Mouse (Mus musculus): ENCODE results near the gene Prr5. TPM values are rescaled to one million over a fixed set of nuclear protein-coding genes. Genes with fewer than 3 reads are reported as not detected.

Prr5 gene
- polyA plus RNA-seq, 1 experiment, result 54.6 TPM

DNA sequence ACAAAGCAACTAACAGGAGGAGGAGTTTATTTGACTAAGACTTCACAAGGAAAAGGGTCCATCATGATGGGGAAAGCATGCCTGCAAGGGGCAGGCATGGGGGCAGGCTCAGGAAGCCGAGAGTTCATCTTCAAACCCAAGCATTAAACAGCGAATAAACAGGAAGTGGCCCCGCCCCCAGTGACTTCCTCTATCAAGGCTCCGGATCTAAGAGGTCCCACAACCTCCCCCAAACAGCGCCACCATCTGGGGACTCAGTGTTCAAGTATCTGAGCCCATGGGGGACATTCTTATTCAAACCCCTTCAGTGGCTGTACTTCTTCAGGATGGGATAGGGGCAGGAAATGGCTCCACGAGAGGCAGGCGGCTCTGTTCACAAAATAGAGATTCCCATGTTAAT is 23.2 kb downstream of the Prr5 start:
- DNase-seq (ENCODE audit: low read depth in 1 of 2, low spot score in 2 of 2), result peak in 1 of 2 experiments; percentile 59
- Histone ChIP-seq H3K27me3 (ENCODE audit: control insufficient read depth, insufficient read depth, low read length) (no peaks in the 10 kb centered on the region), H3K27ac (ENCODE audit: insufficient read depth, low read length) (no peak overlapping the region), H3K4me3 (ENCODE audit: extremely low read depth, insufficient read depth, insufficient read length) (no peak overlapping the region), H3K4me1 (ENCODE audit: control insufficient read depth, insufficient read depth, insufficient read length) (peaks cover 6% of the 10 kb centered on the region; the same call in 1 of the 2 replicates), H3K36me3 (ENCODE audit: control insufficient read depth, insufficient read depth, low read length) (peaks cover 25% of the 10 kb centered on the region)
- TF ChIP-seq CTCF (IDR thresholded peaks at IDR 0.05; ENCODE audit: extremely low read depth, insufficient read depth, insufficient read length, insufficient replicate concordance), result no peak
- TF ChIP-seq POLR2A (IDR thresholded peaks at IDR 0.05; ENCODE audit: low read depth, low read length), result no peak
- WGBS, result 53% methylated on average over 7 of the region's 7 CpGs

DNA sequence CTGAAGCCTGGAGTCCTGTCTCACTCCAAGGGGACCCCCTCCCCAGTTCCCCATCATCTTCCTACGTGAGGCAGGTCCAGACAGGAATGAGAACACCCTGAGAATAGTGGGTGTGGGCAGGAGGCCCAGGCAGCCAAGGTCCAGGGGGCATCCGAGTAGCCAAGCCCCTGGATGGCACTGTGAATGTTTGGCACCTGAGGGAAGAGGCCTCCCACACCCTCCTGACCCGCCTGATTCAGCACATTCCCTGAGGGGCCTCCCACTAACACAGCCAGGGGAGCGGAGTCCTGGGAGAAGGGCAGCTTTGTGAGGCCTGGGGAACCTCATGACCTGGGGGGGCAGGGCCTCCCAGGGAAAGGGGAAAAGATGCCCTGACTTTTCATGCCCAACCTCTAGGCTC is 26.6 kb downstream of the Prr5 start:
- H3K27me3 ChIP-seq (ENCODE audit: control insufficient read depth, insufficient read depth, low read length), result no peaks in the 10 kb centered on the region
- TF ChIP-seq POLR2A (IDR thresholded peaks at IDR 0.05; ENCODE audit: low read depth, low read length) (no peak), CTCF (IDR thresholded peaks at IDR 0.05; ENCODE audit: extremely low read depth, insufficient read depth, insufficient read length, insufficient replicate concordance) (no peak)
- H3K27ac ChIP-seq (ENCODE audit: insufficient read depth, low read length), result no peak overlapping the region
- H3K4me1 ChIP-seq (ENCODE audit: control insufficient read depth, insufficient read depth, insufficient read length), result peaks cover 4% of the 10 kb centered on the region; the same call in 1 of the 2 replicates
- no peak overlapping the region for H3K4me3 ChIP-seq (ENCODE audit: extremely low read depth, insufficient read depth, insufficient read length)
- 80% methylated on average over 4 of the region's 4 CpGs for WGBS
- H3K36me3 ChIP-seq (ENCODE audit: control insufficient read depth, insufficient read depth, low read length), result peaks cover 23% of the 10 kb centered on the region
- DNase-seq (ENCODE audit: low read depth in 1 of 2, low spot score in 2 of 2), result no peak

DNA sequence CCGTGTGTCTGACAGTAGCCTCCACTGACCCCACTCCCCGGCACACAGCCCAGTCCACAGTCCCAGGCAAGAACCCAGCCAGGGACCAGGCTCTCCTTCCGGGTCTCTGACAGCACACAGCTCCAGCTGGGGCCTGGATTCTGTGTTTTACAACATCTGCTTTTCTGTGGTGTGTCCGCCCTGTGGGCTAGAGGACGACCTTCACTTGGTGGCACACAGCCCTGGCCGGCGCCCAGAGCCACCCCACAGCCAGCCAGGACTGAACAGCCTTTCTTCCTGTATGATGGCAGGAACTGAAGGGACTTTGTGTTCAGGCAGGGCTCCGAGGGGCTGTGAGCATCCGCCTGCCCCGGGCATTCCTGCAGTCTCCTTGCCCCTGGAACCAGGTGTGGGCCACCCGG is 28.2 kb downstream of the Prr5 start:
- 72% methylated on average over 11 of the region's 11 CpGs for WGBS
- no peak overlapping the region for H3K4me3 ChIP-seq (ENCODE audit: extremely low read depth, insufficient read depth, insufficient read length)
- TF ChIP-seq CTCF (IDR thresholded peaks at IDR 0.05; ENCODE audit: extremely low read depth, insufficient read depth, insufficient read length, insufficient replicate concordance), result no peak
- no peak for TF ChIP-seq POLR2A (IDR thresholded peaks at IDR 0.05; ENCODE audit: low read depth, low read length)
- H3K36me3 ChIP-seq (ENCODE audit: control insufficient read depth, insufficient read depth, low read length), result peaks cover 29% of the 10 kb centered on the region
- DNase-seq (ENCODE audit: low read depth in 1 of 2, low spot score in 2 of 2), result no peak
- H3K27ac ChIP-seq (ENCODE audit: insufficient read depth, low read length), result no peak overlapping the region
- H3K4me1 ChIP-seq (ENCODE audit: control insufficient read depth, insufficient read depth, insufficient read length), result no peaks in the 10 kb centered on the region; the same call in 1 of the 2 replicates
- H3K27me3 ChIP-seq (ENCODE audit: control insufficient read depth, insufficient read depth, low read length), result no peaks in the 10 kb centered on the region

DNA sequence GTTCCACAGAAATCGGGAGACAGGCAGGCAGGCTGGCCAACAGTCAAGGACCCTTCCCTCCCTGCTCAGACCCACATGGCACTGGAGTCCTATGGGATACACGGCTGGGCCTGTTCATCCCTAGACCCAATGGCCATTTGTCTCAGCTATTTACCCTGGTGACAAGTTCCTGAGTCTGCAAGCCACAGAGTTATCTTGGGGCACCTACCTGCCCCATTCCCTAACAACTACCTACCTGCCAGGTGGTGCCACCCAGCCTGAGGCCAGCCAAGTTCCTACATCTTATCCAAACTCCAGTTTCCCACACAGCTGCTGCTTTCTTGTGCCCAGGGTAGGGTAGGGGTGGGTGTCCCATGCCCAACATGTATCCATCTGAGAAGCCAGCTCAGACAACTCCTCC is 28.8 kb downstream of the Prr5 start:
- Histone ChIP-seq H3K4me3 (ENCODE audit: extremely low read depth, insufficient read depth, insufficient read length) (no peak overlapping the region), H3K4me1 (ENCODE audit: control insufficient read depth, insufficient read depth, insufficient read length) (no peaks in the 10 kb centered on the region; the same call in 1 of the 2 replicates), H3K36me3 (ENCODE audit: control insufficient read depth, insufficient read depth, low read length) (peaks cover 29% of the 10 kb centered on the region), H3K27ac (ENCODE audit: insufficient read depth, low read length) (no peak overlapping the region), H3K27me3 (ENCODE audit: control insufficient read depth, insufficient read depth, low read length) (no peaks in the 10 kb centered on the region)
- DNase-seq (ENCODE audit: low read depth in 1 of 2, low spot score in 2 of 2), result no peak
- 83% methylated on average over 2 of the region's 2 CpGs for WGBS
- no peak for TF ChIP-seq POLR2A (IDR thresholded peaks at IDR 0.05; ENCODE audit: low read depth, low read length)
- TF ChIP-seq CTCF (IDR thresholded peaks at IDR 0.05; ENCODE audit: extremely low read depth, insufficient read depth, insufficient read length, insufficient replicate concordance), result no peak

DNA sequence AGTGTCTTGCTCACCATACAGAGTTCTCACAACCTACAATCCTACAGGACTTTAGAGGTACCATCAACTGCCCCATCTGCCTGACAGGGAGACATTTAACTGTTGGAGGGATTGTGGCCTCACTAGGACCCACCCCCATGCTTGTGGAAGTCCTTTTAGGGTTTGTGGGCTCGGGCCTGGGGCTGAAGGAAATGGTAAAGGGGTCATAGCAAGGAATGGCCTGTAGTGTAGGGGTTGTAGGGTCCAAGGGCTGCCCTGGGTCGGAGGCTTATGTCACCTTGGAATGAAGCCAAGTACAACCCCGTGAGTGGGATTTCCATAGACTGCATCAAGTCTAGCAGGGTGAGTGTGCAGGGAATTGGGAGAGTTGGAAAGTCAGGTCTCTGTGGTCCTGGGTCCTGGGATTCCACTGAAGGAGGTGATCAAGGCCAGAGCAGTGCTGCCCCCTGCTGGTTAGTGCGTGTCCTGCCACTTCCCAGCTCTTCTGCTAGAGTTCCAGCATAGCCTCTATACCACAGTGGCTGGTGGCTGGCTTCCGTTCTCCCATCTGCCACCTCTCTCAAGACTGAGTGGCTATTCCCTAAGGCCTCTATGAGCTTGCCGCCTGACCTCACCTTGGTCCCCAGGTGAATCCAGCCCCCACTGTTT is 30.9 kb downstream of the Prr5 start:
- DNase-seq (ENCODE audit: low read depth in 1 of 2, low spot score in 2 of 2), result peak in 1 of 2 experiments; percentile 72
- H3K4me1 ChIP-seq (ENCODE audit: control insufficient read depth, insufficient read depth, insufficient read length), result peaks cover 5% of the 10 kb centered on the region
- no peak overlapping the region for H3K4me3 ChIP-seq (ENCODE audit: extremely low read depth, insufficient read depth, insufficient read length)
- no peaks in the 10 kb centered on the region for H3K27me3 ChIP-seq (ENCODE audit: control insufficient read depth, insufficient read depth, low read length)
- no peak overlapping the region for H3K27ac ChIP-seq (ENCODE audit: insufficient read depth, low read length)
- WGBS, result 64% methylated on average over 6 of the region's 6 CpGs
- peaks cover 23% of the 10 kb centered on the region for H3K36me3 ChIP-seq (ENCODE audit: control insufficient read depth, insufficient read depth, low read length)
- TF ChIP-seq CTCF (IDR thresholded peaks at IDR 0.05; ENCODE audit: extremely low read depth, insufficient read depth, insufficient read length, insufficient replicate concordance) (peak; percentile 92), POLR2A (IDR thresholded peaks at IDR 0.05; ENCODE audit: low read depth, low read length) (no peak)

DNA sequence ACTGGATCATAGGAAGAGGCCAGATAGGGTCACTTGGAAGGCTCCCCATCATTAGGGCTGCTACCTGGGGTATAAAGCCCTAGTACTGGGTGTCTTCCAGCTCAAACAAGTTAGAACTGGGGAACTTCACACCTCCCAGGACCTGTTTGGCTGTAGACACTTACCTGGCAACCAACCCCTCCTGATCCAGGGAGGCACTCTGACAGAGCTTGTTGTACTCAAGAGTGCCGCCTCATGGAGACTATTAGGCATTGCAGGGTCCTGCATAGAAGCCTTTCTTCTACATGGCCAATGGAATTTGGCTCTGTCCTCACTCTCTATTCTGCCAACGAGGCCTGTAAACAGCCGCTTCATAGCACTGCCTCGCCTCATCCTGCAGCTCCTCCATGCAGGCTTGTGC is 32.5 kb downstream of the Prr5 start:
- Histone ChIP-seq H3K27ac (ENCODE audit: insufficient read depth, low read length) (no peak overlapping the region), H3K4me3 (ENCODE audit: extremely low read depth, insufficient read depth, insufficient read length) (no peak overlapping the region), H3K27me3 (ENCODE audit: control insufficient read depth, insufficient read depth, low read length) (no peaks in the 10 kb centered on the region), H3K36me3 (ENCODE audit: control insufficient read depth, insufficient read depth, low read length) (peaks cover 18% of the 10 kb centered on the region), H3K4me1 (ENCODE audit: control insufficient read depth, insufficient read depth, insufficient read length) (peaks cover 18% of the 10 kb centered on the region)
- DNase-seq (ENCODE audit: low read depth in 1 of 2, low spot score in 2 of 2), result peak in 1 of 2 experiments; percentile 54
- WGBS, result 66% methylated on average over 4 of the region's 4 CpGs
- peak; percentile 48; the same call in 1 of the 2 replicates for TF ChIP-seq CTCF (IDR thresholded peaks at IDR 0.05; ENCODE audit: extremely low read depth, insufficient read depth, insufficient read length, insufficient replicate concordance)
- TF ChIP-seq POLR2A (IDR thresholded peaks at IDR 0.05; ENCODE audit: low read depth, low read length), result no peak
